Mouse (Mus musculus) cortical plate, adult 2 months (tissue): Measurements from ENCODE around the gene Tex37.

Experiments
- CTCF ChIP-seq: fragments of 200-500 bp; IDR thresholded peaks from 2 replicates; pipeline ENCODE4 v1.5.1; 2011; ENCODE audit warnings: mild to moderate bottlenecking, control low read depth, low read length; ENCODE audit not compliant: insufficient read depth; ENCODE audit errors: extremely low read depth
- POLR2A ChIP-seq: fragments of 200-500 bp; IDR thresholded peaks from 2 replicates; pipeline ENCODE4 v1.6.1; 2011; ENCODE audit warnings: mild to moderate bottlenecking, low read length, control low read depth; ENCODE audit not compliant: insufficient read depth; ENCODE audit errors: extremely low read depth

DNA sequence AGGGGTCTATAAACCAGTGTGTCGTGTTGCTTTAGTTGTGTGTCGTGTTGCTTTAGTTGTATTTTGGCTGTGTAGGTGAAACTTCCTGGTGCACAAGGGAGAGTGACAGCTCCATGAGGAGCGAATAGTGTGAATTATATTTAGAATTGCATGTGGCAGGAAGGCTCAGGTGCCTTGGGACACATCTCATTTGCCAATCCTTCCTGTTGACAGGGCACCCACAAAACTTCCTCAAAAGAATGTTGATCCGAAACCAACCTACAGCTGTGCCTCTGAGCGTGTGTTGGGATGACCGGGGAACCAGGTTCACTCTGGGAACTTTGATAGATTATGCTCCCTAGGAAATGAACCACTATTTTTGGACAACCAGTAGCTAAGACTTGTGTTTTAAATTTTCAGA is 54.4 kb downstream of the Tex37 start:
- TF ChIP-seq POLR2A (no peak), CTCF (no peak)
